Mouse (Mus musculus) urinary bladder, postnatal 4 days (tissue): ENCODE results near the gene S100b.

Experiments
- DNase-seq, 2 experiments: peaks; one replicate each; pipeline ENCODE4 v3.0.0; 2021 to 2022; ENCODE audit warnings: low spot score in 2 of 2

S100b gene

GRCm38 (mm10) chr10:76253536-76253935 lies at the start of gene S100b:
Gene S100b, plus strand, starts transcription at chr10:76253853.
- peak; percentile 60 to 63 for DNase-seq

GRCm38 (mm10) chr10:76207262-76207796 lies 46.3 kb upstream of the S100b start:
- peak in 1 of 2 experiments; percentile 16 for DNase-seq

GRCm38 (mm10) chr10:76209241-76209640 lies 44.4 kb upstream of the S100b start:
- peak in 1 of 2 experiments; percentile 12 for DNase-seq

- DNase-seq: peak in 1 of 2 experiments; percentile 12
Observed at GRCm38 (mm10) chr10:76210806-76211205, 42.8 kb upstream of the S100b start.

GRCm38 (mm10) chr10:76212121-76212520 lies 41.5 kb upstream of the S100b start:
- DNase-seq: peak in 1 of 2 experiments; percentile 9

- peak in 1 of 2 experiments; percentile 40 for DNase-seq
Observed at GRCm38 (mm10) chr10:76214161-76214560, 39.5 kb upstream of the S100b start.

- no peak for DNase-seq
Observed at GRCm38 (mm10) chr10:76217056-76217455, 36.6 kb upstream of the S100b start.

GRCm38 (mm10) chr10:76218240-76218639 lies 35.4 kb upstream of the S100b start:
- peak in 1 of 2 experiments; percentile 50 for DNase-seq

- no peak for DNase-seq
Observed at GRCm38 (mm10) chr10:76225944-76226343, 27.7 kb upstream of the S100b start.

- DNase-seq: no peak
Observed at GRCm38 (mm10) chr10:76229627-76230026, 24.0 kb upstream of the S100b start.

GRCm38 (mm10) chr10:76237341-76238225 lies 16.1 kb upstream of the S100b start, which contains the start of gene Prmt2:
Gene Prmt2, minus strand, starts transcription at chr10:76237865.
- peak; percentile 88 to 90 for DNase-seq

- DNase-seq: no peak
Observed at GRCm38 (mm10) chr10:76239401-76239800, 14.3 kb upstream of the S100b start.

- DNase-seq: peak in 1 of 2 experiments; percentile 51
Observed at GRCm38 (mm10) chr10:76245106-76245505, 8.5 kb upstream of the S100b start.

GRCm38 (mm10) chr10:76246601-76247000 lies 7.1 kb upstream of the S100b start:
- peak in 1 of 2 experiments; percentile 12 for DNase-seq

- DNase-seq: peak in 1 of 2 experiments; percentile 51
Observed at GRCm38 (mm10) chr10:76247960-76248646, 5.5 kb upstream of the S100b start.

- DNase-seq: no peak
Observed at GRCm38 (mm10) chr10:76248647-76248968, 5.0 kb upstream of the S100b start.

- DNase-seq: peak in 1 of 2 experiments; percentile 36
Observed at GRCm38 (mm10) chr10:76250870-76251269, 2.8 kb upstream of the S100b start.

- peak in 1 of 2 experiments; percentile 35 for DNase-seq
Observed at GRCm38 (mm10) chr10:76253079-76253478, 574 bp upstream of the S100b start.

- peak in 1 of 2 experiments; percentile 53 for DNase-seq
Observed at GRCm38 (mm10) chr10:76255617-76256016, 2.0 kb downstream of the S100b start.

GRCm38 (mm10) chr10:76257231-76257630 lies 3.6 kb downstream of the S100b start:
- no peak for DNase-seq

- DNase-seq: no peak
Observed at GRCm38 (mm10) chr10:76257719-76258390, 4.2 kb downstream of the S100b start.
